Mouse (Mus musculus): ENCODE data around the gene Gm44965.

GRCm38 (mm10) chr6:48545251-48545650 is 48.5 kb upstream of the Gm44965 start:
- no peak for TF ChIP-seq CTCF (IDR thresholded peaks at IDR 0.05; ENCODE audit: insufficient read depth, low read length)
- no peak for TF ChIP-seq POLR2A (IDR thresholded peaks at IDR 0.05; ENCODE audit: borderline replicate concordance, extremely low read depth, low read depth, low read length)
